In genomic region chr10:61418131-61418900, GRCm38 (mm10) we compare ENCODE assay signal across 9 mouse cellular contexts. TPM values are rescaled to one million over a fixed set of nuclear protein-coding genes. Genes with fewer than 3 reads are reported as not detected.
DNase-seq lines count a peak whose midpoint lies in the region; ATAC-seq lines count a peak whose summit lies in the region.
"Had no signal": no experiment of that assay in that cellular context is flagged by ENCODE, and none has a peak within 500 bp of the region (broad histone marks: within the 10 kb centered on the region; RNA-seq: fewer than 3 reads in every experiment).

No protein-coding gene starts in this region.

- peak overlapping the region; percentile 50 for H3K4me2 ChIP-seq in kidney, embryonic 14.5 days (replicated peaks; ENCODE audit: low read depth, low read length)
- H3K4me2 ChIP-seq in hindbrain, embryonic 12.5 days (replicated peaks), result peak overlapping the region; percentile 80

- WGBS in kidney, embryonic 14.5 days, result 2% methylated on average over 48 of the region's 50 CpGs
- 3% methylated on average over 50 of the region's 50 CpGs for WGBS in hindbrain, embryonic 12.5 days

- DNase-seq in kidney, adult 8-10 months, result no peak
- DNase-seq in embryo, embryonic 11 days, result peak; percentile 65
- DNase-seq in spleen, postnatal 14 days (ENCODE audit: low spot score in 2 of 2), result no peak
- no peak for DNase-seq in thymus, postnatal 25 days

- no peaks in the 10 kb centered on the region for H3K4me1 ChIP-seq in kidney, embryonic 14.5 days (ENCODE audit: control insufficient read depth, insufficient read depth, low read length)
- H3K4me1 ChIP-seq in hindbrain, embryonic 12.5 days, result peaks cover 7% of the 10 kb centered on the region

- peak overlapping the region; percentile 36 for H3K4me3 ChIP-seq in kidney, embryonic 14.5 days (ENCODE audit: low read length)
- H3K4me3 ChIP-seq in hindbrain, embryonic 12.5 days, result peak overlapping the region; percentile 42

- ATAC-seq in kidney, embryonic 14.5 days (ENCODE audit: low FRiP score, low TSS enrichment), result 0 out of 2 replicates have a peak, but pooled peaks have one; percentile 18
- ATAC-seq in hindbrain, embryonic 12.5 days (ENCODE audit: low FRiP score), result peak; percentile 44
- peak; percentile 14; the same call in 1 of the 2 replicates for ATAC-seq in megakaryocyte, adult 5-6 weeks (ENCODE audit: poor library complexity, severe bottlenecking)
- no peak for ATAC-seq in erythroid progenitor cell, adult 5-6 weeks (replicated peaks; ENCODE audit: low FRiP score, poor library complexity, severe bottlenecking)
- ATAC-seq: Patski had no signal

- no peaks in the 10 kb centered on the region for H3K9me3 ChIP-seq in kidney, embryonic 14.5 days (ENCODE audit: control insufficient read depth, low read length)
- no peaks in the 10 kb centered on the region for H3K9me3 ChIP-seq in hindbrain, embryonic 12.5 days (replicated peaks)

- H3K9ac ChIP-seq in kidney, embryonic 14.5 days (ENCODE audit: low read depth, low read length), result no peak overlapping the region; the same call in 1 of the 2 replicates
- H3K9ac ChIP-seq in hindbrain, embryonic 12.5 days, result peak overlapping the region; percentile 46; the same call in 1 of the 2 replicates

- H3K27ac ChIP-seq in kidney, embryonic 14.5 days (ENCODE audit: low read depth, low read length), result no peak overlapping the region
- no peak overlapping the region for H3K27ac ChIP-seq in hindbrain, embryonic 12.5 days

- peaks cover 48% of the 10 kb centered on the region for H3K27me3 ChIP-seq in kidney, embryonic 14.5 days (ENCODE audit: control insufficient read depth, insufficient read depth, low read length)
- H3K27me3 ChIP-seq in hindbrain, embryonic 12.5 days, result peaks cover 66% of the 10 kb centered on the region

- no peaks in the 10 kb centered on the region for H3K36me3 ChIP-seq in kidney, embryonic 14.5 days (ENCODE audit: control insufficient read depth, insufficient read depth, low read length)
- H3K36me3 ChIP-seq in hindbrain, embryonic 12.5 days, result no peaks in the 10 kb centered on the region

RNA-seq across cellular contexts. Expression of gene Nodal, which starts 0.5 kb away (rescaled TPM):
- polyA plus RNA-seq in kidney, embryonic 14.5 days (2014; fragmentation: Nextera tagmentation; extraction: Ambion mirVana), result 0.30 and 0.44 TPM in 2 replicates
- polyA plus RNA-seq in hindbrain, embryonic 12.5 days (2016; fragmentation: Nextera tagmentation; extraction: Ambion mirVana), result 0.10 TPM in 1 of 2 replicates, not detected in the other
- not detected in 2 replicates for total RNA-seq in megakaryocyte, adult 5-6 weeks (2015)
- total RNA-seq in megakaryocyte, adult 5-6 weeks (2017), result not detected in 2 replicates
- not detected in 2 replicates for total RNA-seq in erythroid progenitor cell, adult 5-6 weeks (2015; ENCODE audit: low replicate concordance)
- not detected in 2 replicates for total RNA-seq in erythroid progenitor cell, adult 5-6 weeks (2017; ENCODE audit: low replicate concordance)
- polyA plus RNA-seq: Patski had no signal

RNA-seq across cellular contexts. Expression of gene Eif4ebp2, which starts 34.1 kb away (rescaled TPM):
- 54.4 and 61.9 TPM in 2 replicates for polyA plus RNA-seq in kidney, embryonic 14.5 days (2014; fragmentation: Nextera tagmentation; extraction: Ambion mirVana)
- polyA plus RNA-seq in hindbrain, embryonic 12.5 days (2016; fragmentation: Nextera tagmentation; extraction: Ambion mirVana), result 63.2 and 71.0 TPM in 2 replicates
- 159 and 179 TPM in 2 replicates for total RNA-seq in megakaryocyte, adult 5-6 weeks (2015)
- total RNA-seq in megakaryocyte, adult 5-6 weeks (2017), result 13.0 and 17.5 TPM in 2 replicates
- total RNA-seq in erythroid progenitor cell, adult 5-6 weeks (2015; ENCODE audit: low replicate concordance), result 69.2 and 88.4 TPM in 2 replicates
- 9.1 and 9.5 TPM in 2 replicates for total RNA-seq in erythroid progenitor cell, adult 5-6 weeks (2017; ENCODE audit: low replicate concordance)

RNA-seq across cellular contexts. Expression of gene Pald1, which starts 35.0 kb away (rescaled TPM):
- polyA plus RNA-seq in kidney, embryonic 14.5 days (2014; fragmentation: Nextera tagmentation; extraction: Ambion mirVana), result 14.9 and 25.5 TPM in 2 replicates
- 34.5 and 39.3 TPM in 2 replicates for polyA plus RNA-seq in hindbrain, embryonic 12.5 days (2016; fragmentation: Nextera tagmentation; extraction: Ambion mirVana)
- 0.16 TPM in 1 of 2 replicates, not detected in the other for total RNA-seq in megakaryocyte, adult 5-6 weeks (2015)
- 0.77 and 2.1 TPM in 2 replicates for total RNA-seq in megakaryocyte, adult 5-6 weeks (2017)
- total RNA-seq in erythroid progenitor cell, adult 5-6 weeks (2015; ENCODE audit: low replicate concordance), result not detected in 2 replicates
- 0.39 TPM in 1 of 2 replicates, not detected in the other for total RNA-seq in erythroid progenitor cell, adult 5-6 weeks (2017; ENCODE audit: low replicate concordance)

RNA-seq across cellular contexts. Expression of gene Lrrc20, which starts 57.3 kb away (rescaled TPM):
- 6.3 and 9.0 TPM in 2 replicates for polyA plus RNA-seq in kidney, embryonic 14.5 days (2014; fragmentation: Nextera tagmentation; extraction: Ambion mirVana)
- polyA plus RNA-seq in hindbrain, embryonic 12.5 days (2016; fragmentation: Nextera tagmentation; extraction: Ambion mirVana), result 12.5 and 13.5 TPM in 2 replicates
- total RNA-seq in megakaryocyte, adult 5-6 weeks (2015), result 6.6 and 6.7 TPM in 2 replicates
- 6.9 and 7.0 TPM in 2 replicates for total RNA-seq in megakaryocyte, adult 5-6 weeks (2017)
- total RNA-seq in erythroid progenitor cell, adult 5-6 weeks (2015; ENCODE audit: low replicate concordance), result 2.2 and 5.4 TPM in 2 replicates
- 2.5 and 2.6 TPM in 2 replicates for total RNA-seq in erythroid progenitor cell, adult 5-6 weeks (2017; ENCODE audit: low replicate concordance)
